Mouse (Mus musculus) myocyte (in vitro differentiated cells): ENCODE data around the gene Cdc73.

Experiments
- E2F4 ChIP-seq: IDR thresholded peaks from one replicate; pipeline ENCODE4 v1.6.1; 2011; ENCODE audit warnings: mild to moderate bottlenecking, control low read depth, moderate library complexity; ENCODE audit not compliant: insufficient read depth
- MAX ChIP-seq: IDR thresholded peaks from one replicate; pipeline ENCODE4 v1.6.1; 2011; ENCODE audit warnings: low read depth, mild to moderate bottlenecking, control low read depth
- MYOD1 ChIP-seq, 3 experiments: IDR thresholded peaks; one replicate each; pipeline ENCODE4 v1.6.1; 2011; ENCODE audit warnings: control low read depth in 2 of 3, low read depth in 2 of 3, mild to moderate bottlenecking in 2 of 3, moderate library complexity in 1 of 3; ENCODE audit not compliant: insufficient read length in 2 of 3, control insufficient read depth in 1 of 3
- MYOG ChIP-seq, 3 experiments: IDR thresholded peaks; one replicate each; pipeline ENCODE4 v1.6.1; 2011; ENCODE audit warnings: control low read depth in 2 of 3, low read depth in 2 of 3, mild to moderate bottlenecking in 2 of 3; ENCODE audit not compliant: insufficient read length in 2 of 3, control insufficient read depth in 1 of 3, insufficient read depth in 1 of 3
- POLR2A ChIP-seq: IDR thresholded peaks from one replicate; pipeline ENCODE4 v1.6.1; 2011; ENCODE audit warnings: low read depth, mild to moderate bottlenecking, control low read depth, moderate library complexity; ENCODE audit not compliant: insufficient read length
- POLR2AphosphoS2 ChIP-seq: IDR thresholded peaks from one replicate; pipeline ENCODE4 v1.6.1; 2011; ENCODE audit warnings: low read depth, control low read depth; ENCODE audit not compliant: insufficient read length
- SRF ChIP-seq: IDR thresholded peaks from one replicate; pipeline ENCODE4 v1.6.1; 2011; ENCODE audit warnings: low read depth; ENCODE audit not compliant: control insufficient read depth, insufficient read length
- TCF12 ChIP-seq: IDR thresholded peaks from one replicate; pipeline ENCODE4 v1.6.1; 2011; ENCODE audit warnings: mild to moderate bottlenecking, control low read depth; ENCODE audit not compliant: poor library complexity, insufficient read depth, severe bottlenecking
- USF1 ChIP-seq: IDR thresholded peaks from one replicate; pipeline ENCODE4 v1.6.1; 2011; ENCODE audit warnings: low read depth, mild to moderate bottlenecking, control low read depth, moderate library complexity

GRCm38 (mm10) chr1:143710627-143710976, 7.9 kb upstream of the Cdc73 start:
- TF ChIP-seq POLR2A (no peak), TCF12 (no peak), MYOG (IDR thresholded peaks at IDR 0.05; ENCODE audit: control insufficient read depth in 1 of 3, insufficient read depth in 1 of 3, insufficient read length in 2 of 3, low read depth in 2 of 3) (no peak), SRF (no peak), POLR2AphosphoS2 (no peak), MYOD1 (IDR thresholded peaks at IDR 0.05; ENCODE audit: control insufficient read depth in 1 of 3, insufficient read length in 2 of 3, low read depth in 2 of 3) (no peak), MAX (no peak), USF1 (no peak), E2F4 (no peak)
